Mouse (Mus musculus): ENCODE measurements around the gene Kdsr. TPM values are rescaled to one million over a fixed set of nuclear protein-coding genes. Genes with fewer than 3 reads are reported as not detected.
"Not testable (repeated sequence)": the region's sequence is repeated elsewhere in the genome, so short reads cannot be mapped to it uniquely, and the experiment has no call there.

The Kdsr gene
- polyA plus RNA-seq, 1 experiment from 2014 or later, result 15.4 TPM

- Histone ChIP-seq H3K36me3 (peaks cover 12% of the 10 kb centered on the region; the same call in 1 of the 2 replicates), H3K27me3 (no peaks in the 10 kb centered on the region), H3K4me1 (replicated peaks) (no peaks in the 10 kb centered on the region), H3K4me3 (no peak overlapping the region), H3K4me2 (no peak overlapping the region), H3K9me3 (no peaks in the 10 kb centered on the region), H3K27ac (replicated peaks) (no peak overlapping the region), H3K9ac (no peak overlapping the region)
- 66% methylated on average over 2 of the region's 2 CpGs for WGBS
- ATAC-seq (ENCODE audit: low FRiP score, low read depth), result no peak
Measured at GRCm38 (mm10) chr1:106735586-106735985, 23.9 kb downstream of the Kdsr start.

- H3K36me3 ChIP-seq, result peaks cover 8% of the 10 kb centered on the region
- H3K27me3 ChIP-seq, result 0 out of 2 replicates have a peak, but pooled peaks cover under 1% of the 10 kb centered on the region
- WGBS, result 15% methylated on average over 5 of the region's 5 CpGs
- H3K4me3 ChIP-seq, result no peak overlapping the region
- no peak overlapping the region for H3K4me2 ChIP-seq
- H3K27ac ChIP-seq (replicated peaks), result no peak overlapping the region
- H3K9me3 ChIP-seq, result no peaks in the 10 kb centered on the region
- no peaks in the 10 kb centered on the region; the same call in 1 of the 2 replicates for H3K4me1 ChIP-seq (replicated peaks)
- ATAC-seq (ENCODE audit: low FRiP score, low read depth), result no peak
- H3K9ac ChIP-seq, result no peak overlapping the region
Measured at GRCm38 (mm10) chr1:106722061-106722460, 37.5 kb downstream of the Kdsr start.

GRCm38 (mm10) chr1:106717736-106718135 is 41.8 kb downstream of the Kdsr start:
- H3K27me3 ChIP-seq; H3K9ac ChIP-seq; H3K27ac ChIP-seq (replicated peaks); H3K36me3 ChIP-seq; H3K4me3 ChIP-seq; H3K4me1 ChIP-seq (replicated peaks); ATAC-seq (ENCODE audit: low FRiP score, low read depth); H3K4me2 ChIP-seq; H3K9me3 ChIP-seq: not testable (repeated sequence)
- 79% methylated on average over 7 of the region's 7 CpGs for WGBS

- H3K9me3 ChIP-seq, result no peaks in the 10 kb centered on the region
- H3K36me3 ChIP-seq, result no peaks in the 10 kb centered on the region
- H3K27ac ChIP-seq (replicated peaks), result no peak overlapping the region
- no peak overlapping the region for H3K4me2 ChIP-seq
- peaks cover 16% of the 10 kb centered on the region for H3K4me1 ChIP-seq (replicated peaks)
- ATAC-seq (ENCODE audit: low FRiP score, low read depth), result no peak
- whole genome bisulfite sequencing, result 32% methylated on average over 7 of the region's 7 CpGs
- no peak overlapping the region for H3K4me3 ChIP-seq
- H3K9ac ChIP-seq, result no peak overlapping the region
- H3K27me3 ChIP-seq, result 0 out of 2 replicates have a peak, but pooled peaks cover 3% of the 10 kb centered on the region
Measured at GRCm38 (mm10) chr1:106717071-106717601, 42.4 kb downstream of the Kdsr start.

GRCm38 (mm10) chr1:106716141-106716540 is 43.4 kb downstream of the Kdsr start:
- H3K27ac ChIP-seq (replicated peaks), result no peak overlapping the region
- no peak overlapping the region for H3K4me3 ChIP-seq
- peaks cover 26% of the 10 kb centered on the region for H3K4me1 ChIP-seq (replicated peaks)
- H3K36me3 ChIP-seq, result no peaks in the 10 kb centered on the region
- H3K9ac ChIP-seq, result no peak overlapping the region
- no peak for ATAC-seq (ENCODE audit: low FRiP score, low read depth)
- H3K9me3 ChIP-seq, result no peaks in the 10 kb centered on the region
- H3K4me2 ChIP-seq, result no peak overlapping the region
- 91% methylated on average over 3 of the region's 3 CpGs for WGBS
- H3K27me3 ChIP-seq, result 0 out of 2 replicates have a peak, but pooled peaks cover 3% of the 10 kb centered on the region

- H3K36me3 ChIP-seq, result no peaks in the 10 kb centered on the region
- peak overlapping the region; percentile 97; the same call in 1 of the 2 replicates for H3K9ac ChIP-seq
- ATAC-seq (ENCODE audit: low FRiP score, low read depth), result no peak
- 0 out of 2 replicates have a peak overlapping the region, but pooled peaks have one; percentile 70 for H3K4me3 ChIP-seq
- H3K9me3 ChIP-seq, result no peaks in the 10 kb centered on the region
- WGBS, result 86% methylated on average over 13 of the region's 13 CpGs
- peaks cover 26% of the 10 kb centered on the region for H3K4me1 ChIP-seq (replicated peaks)
- peak overlapping the region; percentile 99 for H3K4me2 ChIP-seq
- peak overlapping the region; percentile 97 for H3K27ac ChIP-seq (replicated peaks)
- H3K27me3 ChIP-seq, result 0 out of 2 replicates have a peak, but pooled peaks cover 3% of the 10 kb centered on the region
Measured at GRCm38 (mm10) chr1:106715111-106716083, 44.1 kb downstream of the Kdsr start.

- Histone ChIP-seq H3K27me3 (0 out of 2 replicates have a peak, but pooled peaks cover 3% of the 10 kb centered on the region), H3K4me2 (peak overlapping the region; percentile 99), H3K9ac (peak overlapping the region; percentile 97), H3K4me1 (replicated peaks) (peaks cover 29% of the 10 kb centered on the region), H3K36me3 (no peaks in the 10 kb centered on the region), H3K27ac (replicated peaks) (peak overlapping the region; percentile 97), H3K4me3 (peak overlapping the region; percentile 70), H3K9me3 (no peaks in the 10 kb centered on the region)
- 5% methylated on average over 20 of the region's 21 CpGs for WGBS
- ATAC-seq (ENCODE audit: low FRiP score, low read depth), result peak; percentile 75
Measured at GRCm38 (mm10) chr1:106714530-106714981, 45.0 kb downstream of the Kdsr start.

GRCm38 (mm10) chr1:106713621-106714529 is 45.7 kb downstream of the Kdsr start, which contains the start of gene Bcl2:
TSS of gene Bcl2 (minus strand) at chr1:106714274.
- Histone ChIP-seq H3K27me3 (0 out of 2 replicates have a peak, but pooled peaks cover 3% of the 10 kb centered on the region), H3K4me1 (replicated peaks) (peaks cover 31% of the 10 kb centered on the region), H3K36me3 (no peaks in the 10 kb centered on the region), H3K4me3 (peak within 1 kb of the TSS; percentile 70), H3K4me2 (peak within 1 kb of the TSS; percentile 99), H3K27ac (replicated peaks) (peak within 1 kb of the TSS; percentile 97), H3K9ac (peak within 1 kb of the TSS; percentile 97), H3K9me3 (no peaks in the 10 kb centered on the region)
- ATAC-seq (ENCODE audit: low FRiP score, low read depth), result peak; percentile 88
- under 1% methylated on average over 74 of the region's 95 CpGs for WGBS

- peak overlapping the region; percentile 99 for H3K4me2 ChIP-seq
- peak overlapping the region; percentile 97 for H3K9ac ChIP-seq
- H3K27me3 ChIP-seq, result 0 out of 2 replicates have a peak, but pooled peaks cover 3% of the 10 kb centered on the region
- H3K27ac ChIP-seq (replicated peaks), result no peak overlapping the region
- no peaks in the 10 kb centered on the region for H3K9me3 ChIP-seq
- ATAC-seq (ENCODE audit: low FRiP score, low read depth), result no peak
- 8% methylated on average over 22 of the region's 22 CpGs for WGBS
- peaks cover 32% of the 10 kb centered on the region for H3K4me1 ChIP-seq (replicated peaks)
- peak overlapping the region; percentile 70 for H3K4me3 ChIP-seq
- H3K36me3 ChIP-seq, result no peaks in the 10 kb centered on the region
Measured at GRCm38 (mm10) chr1:106712330-106712729, 47.2 kb downstream of the Kdsr start.

- peaks cover 34% of the 10 kb centered on the region for H3K4me1 ChIP-seq (replicated peaks)
- H3K27ac ChIP-seq (replicated peaks), result no peak overlapping the region
- no peaks in the 10 kb centered on the region for H3K27me3 ChIP-seq
- no peaks in the 10 kb centered on the region for H3K9me3 ChIP-seq
- ATAC-seq (ENCODE audit: low FRiP score, low read depth), result no peak
- no peaks in the 10 kb centered on the region for H3K36me3 ChIP-seq
- H3K4me2 ChIP-seq, result peak overlapping the region; percentile 99
- peak overlapping the region; percentile 97 for H3K9ac ChIP-seq
- peak overlapping the region; percentile 70 for H3K4me3 ChIP-seq
- 64% methylated on average over 12 of the region's 12 CpGs for WGBS
Measured at GRCm38 (mm10) chr1:106711356-106712125, 48.0 kb downstream of the Kdsr start.
